Mouse (Mus musculus) heart, adult 18-20 months (tissue): ENCODE data around the gene Ret. TPM values are rescaled to one million over a fixed set of nuclear protein-coding genes. Genes with fewer than 3 reads are reported as not detected.

Experiments used
- DNase-seq, 2 experiments: peaks; one replicate each; pipeline ENCODE4 v3.0.0; 2021 to 2022; ENCODE audit warnings: mixed read lengths in 1 of 2
- total RNA-seq, 2 experiments: library from RNA; stranded (reverse); gene quantifications; 2 replicates each; pipeline ENCODE4 v1.2.3; 2021

Gene Ret
- total RNA-seq, 2 experiments from 2014 or later: 3.3 to 5.3 TPM

- DNase-seq: no peak
Observed at GRCm38 (mm10) chr6:118173975-118174328, 23.6 kb downstream of the Ret start.

GRCm38 (mm10) chr6:118173251-118173974 is 24.1 kb downstream of the Ret start:
- DNase-seq: no peak

DNA sequence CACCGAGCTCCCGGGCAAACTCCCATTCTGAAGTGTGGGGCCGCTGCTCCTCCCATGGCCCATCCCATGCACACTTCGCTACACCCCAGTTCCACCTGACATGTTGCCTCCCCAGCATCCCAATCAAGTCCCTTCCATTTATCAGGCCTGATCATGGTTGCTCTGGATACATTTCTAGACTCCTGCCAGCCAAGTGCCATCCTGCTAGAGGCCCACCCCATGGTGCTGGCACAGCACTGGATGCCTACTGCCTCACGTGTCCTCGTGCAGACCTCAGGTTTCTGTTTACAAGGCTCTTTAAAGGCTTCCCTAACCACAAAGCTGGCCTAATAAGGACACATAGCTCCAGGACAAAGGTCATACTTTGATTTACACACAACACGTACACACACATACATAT is 26.1 kb downstream of the Ret start:
- DNase-seq: no peak

- no peak for DNase-seq
Observed at GRCm38 (mm10) chr6:118168106-118168505, 29.4 kb downstream of the Ret start.

GRCm38 (mm10) chr6:118167013-118167412 is 30.5 kb downstream of the Ret start:
- DNase-seq: no peak

GRCm38 (mm10) chr6:118165516-118165915 is 32.0 kb downstream of the Ret start:
- DNase-seq: no peak

GRCm38 (mm10) chr6:118164691-118165090 is 32.8 kb downstream of the Ret start:
- DNase-seq: no peak

DNA sequence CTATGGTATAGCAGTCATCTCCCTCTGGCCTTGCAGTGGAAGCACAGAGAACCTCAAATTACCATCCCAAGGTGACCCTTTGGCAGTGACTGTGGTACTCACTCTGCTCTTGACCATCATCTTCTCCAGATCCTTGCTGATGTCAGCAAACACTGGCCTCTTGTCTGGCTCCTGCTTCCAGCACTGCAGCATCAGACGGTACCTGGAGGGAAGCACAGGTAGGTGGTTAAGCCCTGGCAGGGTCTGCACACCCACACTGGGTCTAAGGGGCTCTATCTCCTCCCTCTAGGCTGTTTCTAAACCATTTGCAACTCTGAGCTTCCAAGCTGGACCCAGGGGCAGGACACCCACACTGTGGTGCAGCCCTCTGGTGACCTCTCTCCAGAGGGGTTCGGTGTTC is 34.4 kb downstream of the Ret start:
- no peak for DNase-seq

GRCm38 (mm10) chr6:118162457-118163082 is 34.9 kb downstream of the Ret start:
- no peak for DNase-seq

- DNase-seq: no peak
Observed at GRCm38 (mm10) chr6:118153091-118153490, 44.4 kb downstream of the Ret start.

DNA sequence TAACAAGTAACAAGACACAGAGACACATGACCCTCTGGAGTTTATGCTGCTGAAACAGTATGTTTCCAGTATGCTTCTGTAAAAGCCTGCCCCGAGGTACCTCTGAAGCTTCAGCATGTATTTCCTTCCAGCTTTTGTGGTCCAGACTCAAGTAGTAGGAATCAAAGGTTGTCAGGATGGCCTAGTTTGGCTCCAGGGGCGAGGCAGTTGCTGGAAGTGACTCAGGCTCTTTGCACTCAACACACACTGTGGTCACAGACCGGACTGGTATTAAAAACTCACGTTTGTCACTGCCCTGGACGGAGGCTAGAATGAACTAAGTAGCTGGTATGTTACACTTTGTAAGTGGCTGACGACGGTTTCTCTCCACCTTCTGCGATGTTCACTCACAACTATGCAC is 46.5 kb downstream of the Ret start:
- DNase-seq: no peak

- DNase-seq: no peak
Observed at GRCm38 (mm10) chr6:118150538-118150937, 47.0 kb downstream of the Ret start.

DNA sequence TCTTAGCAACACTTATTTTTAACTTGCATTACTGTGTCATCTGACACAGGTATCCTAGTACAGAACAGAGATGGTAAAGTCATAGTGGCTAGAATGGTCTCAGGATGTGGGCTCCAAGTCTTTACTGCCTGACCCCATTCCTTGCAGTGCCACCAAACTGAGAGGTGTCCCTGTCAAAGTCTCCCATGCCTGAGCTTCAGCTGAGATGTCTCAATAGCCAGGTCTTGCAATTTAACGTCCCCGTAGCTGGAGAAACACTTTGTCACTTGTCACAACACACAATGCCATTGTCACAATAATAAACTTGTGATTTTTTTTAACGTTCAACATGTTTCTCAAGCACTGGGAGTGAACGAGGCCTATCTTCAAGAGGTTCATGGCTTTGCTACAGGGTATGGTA is 47.4 kb downstream of the Ret start:
- DNase-seq: no peak

DNA sequence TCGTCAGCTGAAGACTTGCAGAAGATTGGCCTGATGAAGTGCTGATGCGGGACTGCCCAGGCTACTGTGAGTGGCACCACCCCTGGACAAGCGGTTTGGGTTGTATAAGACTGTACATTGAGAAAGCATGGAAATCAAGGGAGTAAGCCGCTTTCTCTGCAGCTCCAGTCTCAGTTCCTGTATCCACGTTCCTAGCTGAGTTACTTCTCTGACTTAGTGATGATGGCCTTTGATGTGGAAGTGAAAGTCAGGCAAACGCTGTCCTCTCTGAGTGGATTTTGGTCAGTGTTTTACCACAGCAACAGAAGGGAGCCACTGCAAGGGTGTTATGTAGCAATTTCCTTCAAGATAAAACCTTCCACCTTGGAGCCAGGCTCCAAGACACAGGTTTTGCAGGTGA is 56.6 kb downstream of the Ret start:
- DNase-seq: peak in 1 of 2 experiments; percentile 37

DNA sequence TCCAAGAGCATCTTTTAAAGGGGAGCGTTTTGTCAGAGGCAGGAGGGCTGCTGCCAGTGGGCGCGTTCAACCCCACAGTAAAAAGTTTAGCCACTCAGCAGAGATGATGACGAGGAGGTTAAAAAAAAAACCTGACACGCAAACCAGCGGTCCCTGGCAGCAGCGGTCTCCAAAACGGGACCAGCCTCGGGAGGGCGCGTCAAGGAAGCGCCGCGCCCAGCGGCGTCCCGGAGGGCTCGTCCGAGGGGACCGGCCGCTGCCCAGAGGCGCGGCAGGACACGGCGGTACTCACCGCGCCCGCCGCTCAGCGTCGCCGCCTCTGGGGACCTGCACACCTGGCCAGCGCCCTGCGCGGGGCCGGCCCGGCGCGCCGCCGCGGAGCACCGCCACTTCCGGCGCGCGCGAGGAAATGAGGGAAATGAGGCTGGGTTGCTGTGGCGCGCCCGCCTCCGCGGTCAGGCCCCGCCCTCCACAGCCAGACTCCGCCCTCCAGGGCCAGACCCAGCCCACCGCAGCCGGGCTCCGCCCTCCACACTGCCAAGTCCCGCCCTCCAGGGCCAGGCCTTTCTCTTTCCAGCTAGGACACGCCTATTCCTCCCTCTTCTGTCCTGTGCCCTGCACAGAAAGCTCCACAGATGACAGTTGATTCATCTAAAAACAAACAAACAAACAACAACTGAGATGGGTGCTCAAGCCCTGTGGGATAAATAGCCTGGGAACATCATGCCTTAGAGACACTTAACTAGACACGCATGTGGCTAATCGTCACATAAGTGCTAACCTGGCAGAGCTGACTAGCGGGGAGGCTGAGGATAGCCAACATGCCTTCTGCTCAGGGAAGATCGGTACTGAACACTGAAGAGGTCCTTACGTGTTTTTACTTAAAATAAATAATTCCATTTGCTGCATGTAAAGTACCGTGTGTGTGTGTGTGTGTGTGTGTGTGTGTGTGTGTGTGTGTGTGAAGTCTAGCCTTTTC is 58.5 kb downstream of the Ret start, which contains the start of gene Csgalnact2:
Gene Csgalnact2, minus strand, starts transcription at position 410 of the 979 bp plus-strand sequence.
- DNase-seq: peak; percentile 96

GRCm38 (mm10) chr6:118137148-118137547 is 60.4 kb downstream of the Ret start:
- DNase-seq: no peak

DNA sequence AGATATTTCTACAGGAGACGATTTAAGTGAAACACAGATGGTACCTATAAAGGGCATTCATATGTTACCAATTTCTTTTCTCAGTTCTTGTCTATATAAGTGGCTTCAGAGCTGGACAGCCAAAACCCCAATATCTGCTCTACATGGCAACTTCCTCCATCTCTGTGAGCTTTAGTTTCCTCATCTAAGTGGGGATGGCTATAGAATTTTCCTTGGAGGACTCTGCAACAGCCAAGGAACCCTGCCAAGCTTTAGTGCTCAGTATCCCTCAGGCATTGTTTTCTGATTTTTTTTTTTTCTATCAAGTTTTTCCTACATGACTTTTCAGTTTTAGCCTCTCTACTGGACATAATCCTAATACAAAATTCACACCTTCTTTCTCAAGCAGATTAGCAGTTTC is 63.1 kb downstream of the Ret start:
- no peak for DNase-seq

DNA sequence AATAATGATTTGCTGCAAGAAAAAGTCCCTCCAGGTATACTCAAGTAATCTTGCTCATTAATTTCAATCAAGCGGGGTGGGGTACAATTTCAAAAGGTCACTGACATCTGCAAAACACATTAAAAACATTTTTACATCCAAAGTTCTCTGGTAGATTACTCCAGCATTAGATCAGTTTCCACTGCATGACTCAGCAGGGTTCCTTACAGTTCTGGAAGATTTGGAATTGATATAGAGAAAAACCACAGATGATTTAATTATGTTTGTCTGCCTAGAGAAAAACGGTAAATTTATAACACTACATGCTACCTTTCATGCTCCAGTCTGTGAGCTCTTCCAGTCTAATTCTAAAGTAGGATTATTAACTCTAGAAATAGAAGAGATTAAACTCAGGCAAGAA is 67.5 kb downstream of the Ret start:
- DNase-seq: no peak

GRCm38 (mm10) chr6:118127827-118128487 is 69.6 kb downstream of the Ret start:
- no peak for DNase-seq

DNA sequence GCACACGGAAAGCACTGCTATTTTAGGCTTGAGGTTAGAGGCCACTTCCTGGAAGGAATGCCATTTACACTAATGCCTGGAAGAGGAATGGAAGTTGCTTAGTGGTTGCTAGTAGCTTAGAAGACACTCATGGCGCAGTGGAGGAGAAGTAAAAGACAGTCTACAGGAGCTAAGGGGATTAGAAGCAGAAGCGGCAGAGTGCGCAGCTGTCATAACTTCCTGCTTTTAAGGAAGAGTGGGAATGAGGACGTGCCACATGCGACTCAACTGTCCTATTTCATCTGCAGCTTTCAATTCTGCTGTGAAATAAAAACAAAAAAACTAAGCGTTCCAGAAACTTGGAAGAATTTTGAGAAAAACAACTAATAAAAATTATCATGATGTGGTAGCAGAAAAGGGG is 70.3 kb downstream of the Ret start:
- no peak for DNase-seq

DNA sequence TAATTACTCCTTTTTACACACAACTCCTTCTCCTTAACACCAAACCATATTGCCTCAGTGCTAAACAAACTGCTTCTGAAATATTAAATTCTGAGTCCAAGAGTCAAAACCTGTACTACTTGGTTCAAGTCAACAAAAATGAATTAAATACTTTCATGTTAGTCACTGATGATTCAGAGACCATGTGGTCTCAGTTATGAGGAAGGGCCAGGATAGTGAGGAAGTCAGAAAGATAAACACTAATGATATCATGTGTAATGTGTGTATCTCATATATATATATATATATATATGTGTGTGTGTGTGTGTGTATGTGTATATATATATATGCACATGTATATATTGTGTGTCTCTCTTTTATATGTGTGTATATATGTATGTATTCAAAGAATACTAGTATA is 70.9 kb downstream of the Ret start:
- DNase-seq: no peak

DNA sequence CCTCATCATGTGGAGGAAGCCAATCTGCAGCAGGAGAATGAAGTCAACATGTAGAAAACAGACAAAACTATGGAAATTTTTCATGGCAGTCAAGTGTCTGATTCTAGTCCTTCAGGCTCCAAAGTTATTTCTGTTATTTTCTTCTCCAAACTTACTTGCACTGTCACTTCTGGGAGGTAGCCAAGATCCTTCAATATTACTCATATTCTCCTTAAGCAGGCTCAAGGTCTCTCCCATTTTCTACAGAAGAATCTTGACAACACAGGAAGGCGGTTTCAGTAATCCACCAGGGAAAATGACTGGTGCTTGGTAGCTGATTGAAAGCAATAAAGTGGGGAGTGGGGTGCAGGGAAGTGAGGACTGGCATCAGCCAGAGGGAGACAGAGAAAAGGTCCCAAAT is 74.8 kb downstream of the Ret start:
- DNase-seq: no peak
